Mouse (Mus musculus): ENCODE data around the gene Adamts13.

Adamts13 gene

DNA sequence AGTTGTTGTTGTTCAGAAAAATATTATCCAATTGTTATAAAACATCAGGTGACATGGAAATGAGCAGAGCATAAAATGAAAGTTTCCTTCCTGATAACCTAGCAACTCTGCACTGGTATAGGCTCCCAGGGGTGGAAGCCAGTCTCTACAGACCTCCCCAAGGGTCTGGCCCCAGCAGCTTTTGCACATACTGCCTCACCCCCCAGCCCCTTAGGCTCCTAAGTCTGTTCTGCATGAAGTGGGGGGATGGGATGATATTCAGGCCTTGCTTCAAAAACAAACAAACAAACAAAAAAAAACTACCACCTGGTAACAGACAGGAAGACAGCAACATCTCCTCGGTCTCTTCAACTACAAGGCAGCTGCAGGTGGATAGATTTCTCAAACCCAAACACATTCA is 7.1 kb downstream of the Adamts13 start:
- no peak for DNase-seq

- DNase-seq: no peak
These were observed 11.0 kb downstream of the Adamts13 start for GRCm38 (mm10) chr2:26984179-26984578.

DNA sequence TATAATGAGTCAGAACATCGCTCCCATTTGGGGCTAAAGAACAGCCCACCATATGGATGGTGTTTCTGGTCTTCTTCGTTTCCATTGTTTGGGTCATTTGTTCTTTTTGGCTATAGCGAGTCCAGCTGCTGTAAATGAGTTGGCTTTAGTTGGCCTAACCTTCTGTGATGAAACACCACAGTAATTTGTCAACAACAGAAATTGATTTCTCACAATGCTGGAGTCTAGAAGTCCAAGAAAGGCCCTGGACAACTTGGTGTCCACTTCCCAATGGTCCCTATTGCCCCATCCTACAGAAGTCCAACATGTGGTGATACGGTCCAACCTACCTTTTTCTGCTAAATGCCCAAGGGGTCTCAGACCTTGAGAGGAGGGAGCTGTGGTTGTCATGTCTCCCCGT is 11.4 kb downstream of the Adamts13 start:
- DNase-seq: no peak

- no peak for DNase-seq
These were observed 20.7 kb downstream of the Adamts13 start for GRCm38 (mm10) chr2:26993936-26994335.

DNA sequence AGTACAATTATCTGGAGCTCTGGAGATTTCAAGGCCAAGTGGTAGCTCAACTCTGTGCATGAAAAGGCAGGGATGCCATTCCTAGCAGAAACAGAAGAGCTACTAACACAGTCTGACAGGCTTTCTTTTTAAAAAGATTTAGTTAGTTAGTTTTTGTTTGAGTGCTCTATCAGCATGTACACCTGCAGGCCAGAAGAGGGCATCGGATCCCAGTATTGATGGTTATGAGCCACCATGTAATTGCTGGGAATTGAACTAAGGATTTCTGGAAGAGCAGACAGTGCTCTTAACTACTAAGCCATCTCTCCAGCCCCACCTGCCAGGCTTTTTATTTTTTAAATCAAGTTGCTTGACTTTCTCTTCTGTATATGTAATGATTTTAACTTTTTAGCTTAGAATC is 24.3 kb downstream of the Adamts13 start:
- DNase-seq: no peak

GRCm38 (mm10) chr2:26997993-26998392 is 24.8 kb downstream of the Adamts13 start:
- no peak for DNase-seq

DNA sequence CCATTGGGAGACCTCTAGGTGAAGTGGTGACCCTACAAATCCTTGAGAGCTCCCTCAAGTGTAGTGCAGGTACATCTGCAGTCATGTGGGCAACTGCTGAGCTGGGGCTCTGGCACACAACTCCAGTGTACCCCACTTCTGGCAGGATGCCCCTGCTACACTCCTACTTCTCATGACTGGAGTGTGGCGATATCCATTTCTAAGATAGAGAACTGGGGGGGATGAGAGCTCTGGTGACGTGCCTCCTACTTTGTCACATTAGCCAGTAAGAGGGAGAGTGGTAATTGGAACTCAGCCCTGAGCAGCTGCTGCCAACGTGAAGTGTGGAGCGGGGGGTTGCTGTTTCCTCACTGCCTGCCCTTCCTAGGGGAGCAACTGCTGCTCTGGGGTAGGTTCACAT is 33.0 kb downstream of the Adamts13 start:
- DNase-seq: no peak

- no peak for DNase-seq
These were observed 34.5 kb downstream of the Adamts13 start for GRCm38 (mm10) chr2:27007701-27008100.

DNA sequence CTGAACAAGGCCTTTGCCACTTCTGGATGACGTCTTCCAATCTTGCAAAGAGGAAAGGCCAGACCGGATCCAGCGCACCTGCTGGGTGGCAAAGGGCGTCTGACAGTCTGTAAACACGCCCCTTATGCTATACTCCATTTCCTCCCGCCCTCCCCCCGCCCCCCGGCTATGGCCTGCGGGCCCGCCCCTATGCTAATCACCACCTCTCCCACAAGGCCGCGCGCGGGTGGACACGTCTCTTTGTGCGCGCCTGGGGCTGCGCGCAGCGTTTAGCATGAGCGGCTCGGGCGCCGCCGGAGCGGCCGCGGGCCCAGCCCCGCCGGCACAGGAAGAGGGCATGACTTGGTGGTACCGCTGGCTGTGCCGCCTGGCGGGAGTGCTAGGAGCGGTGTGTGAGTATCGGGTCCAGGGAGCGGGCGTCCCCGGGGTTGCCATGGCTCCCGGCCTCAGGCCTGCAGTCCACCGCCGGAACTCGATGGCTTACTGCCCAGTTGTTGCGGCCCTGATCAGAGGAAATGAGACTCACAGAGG is 36.6 kb downstream of the Adamts13 start, which contains the start of gene Cacfd1:
TSS of gene Cacfd1 (plus strand) at position 213 of the 531 bp plus-strand sequence.
- peak; percentile 84 for DNase-seq

DNA sequence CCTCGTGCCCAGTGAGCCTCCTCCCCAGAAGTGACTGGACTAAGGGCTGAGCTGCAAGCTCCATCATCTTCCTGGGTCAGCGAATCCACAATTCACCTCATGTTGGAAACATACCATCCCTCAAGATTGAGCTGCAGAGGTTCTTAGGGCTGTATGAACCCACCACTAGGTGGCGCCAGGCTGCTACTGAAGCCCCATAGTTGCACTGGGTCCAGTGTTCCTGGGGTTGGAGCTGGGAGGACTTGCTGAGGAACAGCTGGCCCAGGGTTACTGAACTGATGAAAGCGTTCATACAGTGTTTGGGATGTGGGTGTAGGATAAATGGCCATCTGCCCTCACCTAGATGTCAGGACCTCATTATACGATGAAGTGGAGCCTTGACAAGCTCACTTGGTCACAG is 44.6 kb downstream of the Adamts13 start:
- DNase-seq: peak; percentile 74

DNA sequence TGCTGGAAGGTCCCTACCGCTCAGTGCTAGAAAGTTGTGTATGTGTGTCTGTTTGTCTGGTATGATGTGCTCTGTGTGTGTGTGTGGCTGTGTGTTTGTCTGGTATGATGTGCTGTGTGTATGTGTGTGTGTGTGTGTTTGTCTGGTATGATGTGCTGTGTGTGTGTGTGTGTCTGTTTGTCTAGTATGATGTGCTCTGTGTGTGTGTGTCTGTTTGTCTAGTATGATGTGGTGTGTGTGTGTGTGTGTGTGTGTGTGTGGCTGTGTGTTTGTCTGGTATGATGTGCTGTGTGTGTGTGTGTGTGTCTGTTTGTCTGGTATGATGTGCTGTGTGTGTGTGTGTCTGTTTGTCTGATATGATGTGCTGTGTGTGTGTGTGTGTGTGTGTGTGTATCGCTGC is 46.3 kb downstream of the Adamts13 start:
- DNase-seq: no peak

DNA sequence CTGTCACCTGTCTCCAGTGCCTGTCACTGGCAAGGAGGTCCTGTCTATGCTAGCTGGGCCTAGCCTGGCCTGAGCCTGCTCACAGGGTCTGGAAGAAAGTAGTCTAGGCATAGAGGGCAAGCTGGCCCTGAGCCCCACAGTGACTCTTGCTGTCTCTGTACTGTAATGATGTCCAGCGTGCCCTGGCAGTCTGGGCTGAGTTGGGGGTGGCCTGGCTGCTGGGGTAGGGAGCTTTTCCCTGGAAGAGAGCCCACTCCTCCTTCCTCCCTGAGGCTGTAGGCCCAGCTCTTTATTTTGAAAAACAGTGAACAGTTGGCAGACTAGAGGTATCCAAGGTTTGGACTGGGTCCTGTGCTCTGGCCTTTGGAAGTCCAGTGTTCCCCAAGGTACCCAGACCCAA is 47.9 kb downstream of the Adamts13 start:
- peak; percentile 38 for DNase-seq

DNA sequence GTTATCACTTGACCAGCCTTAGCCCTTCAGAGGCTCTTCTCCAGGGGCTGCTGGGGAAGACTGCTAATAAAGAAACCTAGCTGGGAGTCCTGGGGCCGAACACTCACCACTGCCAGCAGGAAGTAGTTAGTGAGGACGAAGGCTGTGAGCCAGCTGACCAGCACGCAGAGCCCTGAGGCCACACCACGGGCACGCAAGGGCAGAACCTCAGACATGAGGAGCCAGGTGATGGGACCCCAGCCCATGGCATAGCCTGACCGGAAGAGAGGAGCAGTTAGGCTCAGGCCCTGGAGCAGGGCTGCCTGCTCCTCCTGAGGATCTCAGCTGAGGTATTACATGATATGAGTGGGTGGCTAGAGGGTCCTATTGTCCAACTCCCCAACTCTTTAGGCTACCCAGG is 49.4 kb downstream of the Adamts13 start:
- DNase-seq: no peak

GRCm38 (mm10) chr2:27024136-27024535 is 50.9 kb downstream of the Adamts13 start:
- no peak for DNase-seq

- DNase-seq: no peak
These were observed 52.3 kb downstream of the Adamts13 start for GRCm38 (mm10) chr2:27025545-27025944.

DNA sequence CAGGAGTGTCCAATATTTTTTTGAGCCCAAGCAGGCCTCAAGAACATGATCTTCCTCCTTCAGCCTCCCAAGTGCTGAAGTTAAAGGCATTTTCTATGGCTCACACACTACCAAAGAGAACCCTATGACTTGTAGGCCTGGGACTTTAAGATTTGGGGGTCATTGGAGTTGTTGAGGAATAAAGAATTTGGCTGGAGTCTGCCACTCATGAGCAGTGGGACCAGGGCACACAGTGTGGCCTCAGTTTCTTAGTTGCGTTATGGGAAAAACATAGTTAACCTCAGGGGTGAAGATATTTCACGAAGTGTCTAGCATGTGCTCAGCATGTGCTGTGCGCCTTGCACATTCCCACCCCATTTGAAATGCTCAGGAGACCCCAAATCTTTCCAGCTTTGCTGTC is 53.1 kb downstream of the Adamts13 start:
- DNase-seq: no peak

GRCm38 (mm10) chr2:27026857-27027617 is 53.8 kb downstream of the Adamts13 start:
- peak; percentile 69 for DNase-seq

GRCm38 (mm10) chr2:27027618-27028436 is 54.6 kb downstream of the Adamts13 start, which contains the start of gene Slc2a6:
Slc2a6 (minus strand) TSS chr2:27027998.
- DNase-seq: peak; percentile 93

- DNase-seq: no peak
These were observed 55.3 kb downstream of the Adamts13 start for GRCm38 (mm10) chr2:27028437-27029015.

GRCm38 (mm10) chr2:27032361-27032760 is 59.1 kb downstream of the Adamts13 start:
- DNase-seq: no peak

- no peak for DNase-seq
These were observed 62.8 kb downstream of the Adamts13 start for GRCm38 (mm10) chr2:27036003-27036402.

DNA sequence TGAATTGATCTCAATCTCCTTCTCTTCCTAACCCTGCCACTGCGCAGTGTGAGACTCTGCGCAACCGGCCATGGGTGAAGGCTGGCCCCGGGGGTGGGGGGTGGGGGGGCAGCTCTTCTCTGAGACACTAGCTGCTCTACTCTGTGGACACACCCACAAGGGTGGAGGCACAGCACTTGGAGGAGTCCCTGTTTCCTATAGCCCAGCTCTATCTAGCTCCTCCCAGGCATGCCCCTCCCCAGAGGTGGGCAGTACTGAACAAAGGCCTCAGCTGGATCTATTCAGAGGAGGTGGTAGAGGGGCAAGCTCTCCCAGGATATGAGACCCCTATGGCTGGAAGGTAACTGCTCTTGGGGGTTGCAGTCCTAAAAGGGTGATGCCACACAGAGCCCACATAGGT is 63.8 kb downstream of the Adamts13 start:
- DNase-seq: no peak

GRCm38 (mm10) chr2:27038596-27038995 is 65.4 kb downstream of the Adamts13 start:
- peak; percentile 75 for DNase-seq

Data from cerebellum, adult 9-10 months (tissue).